Mouse (Mus musculus): ENCODE measurements around the gene Cfap54. TPM values are rescaled to one million over a fixed set of nuclear protein-coding genes. Genes with fewer than 3 reads are reported as not detected.

Cfap54 gene
- polyA plus RNA-seq, 1 experiment from 2014 or later: not detected

DNA sequence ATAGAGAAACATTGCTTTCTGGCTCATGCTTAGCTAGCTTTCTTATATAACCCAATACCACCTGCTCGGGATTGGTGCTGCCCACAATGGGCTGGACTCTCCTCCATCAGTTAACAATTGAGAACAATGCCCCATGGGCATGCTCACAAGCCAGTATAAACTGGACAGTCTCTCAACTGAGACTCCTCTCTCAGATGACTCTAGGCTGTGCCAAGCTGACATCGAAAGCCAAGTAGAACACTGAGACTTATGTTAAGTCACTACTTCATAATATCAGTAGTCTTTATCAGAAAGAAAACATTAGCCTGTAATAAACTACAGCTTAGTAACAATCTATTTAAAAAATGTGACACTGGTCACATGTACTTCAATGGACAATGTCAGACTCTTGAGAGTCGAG, 35.2 kb upstream of the Cfap54 start:
- no peaks in the 10 kb centered on the region for H3K9me3 ChIP-seq (ENCODE audit: control insufficient read depth, low read length)
- no peak overlapping the region for H3K9ac ChIP-seq (ENCODE audit: low read length)
- H3K4me1 ChIP-seq (replicated peaks; ENCODE audit: control insufficient read depth, insufficient read depth): no peaks in the 10 kb centered on the region
- WGBS: 63% methylated on average over 3 of the region's 3 CpGs
- H3K4me2 ChIP-seq (replicated peaks; ENCODE audit: low read depth): no peak overlapping the region
- no peak overlapping the region for H3K4me3 ChIP-seq (ENCODE audit: low read depth, low read length)
- ATAC-seq (ENCODE audit: low FRiP score, low TSS enrichment) (no peak), DNase-seq (ENCODE audit: low spot score) (no peak)
- H3K27ac ChIP-seq (replicated peaks): no peak overlapping the region
- TF ChIP-seq CTCF (IDR thresholded peaks at IDR 0.05; ENCODE audit: low read depth): no peak
- TF ChIP-seq EP300 (optimal IDR thresholded peaks at IDR 0.05): no peak
- no peaks in the 10 kb centered on the region for H3K36me3 ChIP-seq (ENCODE audit: control insufficient read depth, insufficient read depth, low read length)
- no peaks in the 10 kb centered on the region for H3K27me3 ChIP-seq (ENCODE audit: control insufficient read depth, insufficient read depth, low read length)

DNA sequence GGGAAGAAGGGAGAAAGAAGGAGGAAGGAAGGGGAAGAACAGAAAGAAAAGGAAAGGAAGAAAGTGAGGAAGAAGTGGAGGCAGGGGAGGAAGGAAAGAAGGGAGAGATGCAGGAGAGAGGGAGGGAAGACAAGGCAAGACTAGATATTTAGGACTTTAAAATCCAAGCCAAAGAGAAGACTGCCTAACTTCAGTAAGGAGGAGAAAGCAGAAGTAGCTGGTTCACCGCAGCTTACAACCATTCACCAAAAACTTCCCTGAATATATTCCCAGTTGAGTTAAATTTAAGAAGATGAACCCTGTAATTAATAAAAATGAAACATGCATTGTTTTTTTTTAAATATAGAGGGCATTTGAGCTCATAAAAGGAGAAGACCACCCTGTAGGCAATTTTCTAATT, 34.3 kb upstream of the Cfap54 start:
- Histone ChIP-seq H3K4me3 (ENCODE audit: low read depth, low read length) (no peak overlapping the region), H3K27ac (replicated peaks) (no peak overlapping the region), H3K36me3 (ENCODE audit: control insufficient read depth, insufficient read depth, low read length) (no peaks in the 10 kb centered on the region), H3K4me1 (replicated peaks; ENCODE audit: control insufficient read depth, insufficient read depth) (no peaks in the 10 kb centered on the region), H3K9ac (ENCODE audit: low read length) (no peak overlapping the region), H3K4me2 (replicated peaks; ENCODE audit: low read depth) (no peak overlapping the region), H3K27me3 (ENCODE audit: control insufficient read depth, insufficient read depth, low read length) (no peaks in the 10 kb centered on the region), H3K9me3 (ENCODE audit: control insufficient read depth, low read length) (no peaks in the 10 kb centered on the region)
- DNase-seq (ENCODE audit: low spot score): no peak
- 94% methylated on average over 1 of the region's 1 CpGs for WGBS
- TF ChIP-seq CTCF (IDR thresholded peaks at IDR 0.05; ENCODE audit: low read depth) (no peak), EP300 (optimal IDR thresholded peaks at IDR 0.05) (no peak)
- ATAC-seq (ENCODE audit: low FRiP score, low TSS enrichment): no peak

DNA sequence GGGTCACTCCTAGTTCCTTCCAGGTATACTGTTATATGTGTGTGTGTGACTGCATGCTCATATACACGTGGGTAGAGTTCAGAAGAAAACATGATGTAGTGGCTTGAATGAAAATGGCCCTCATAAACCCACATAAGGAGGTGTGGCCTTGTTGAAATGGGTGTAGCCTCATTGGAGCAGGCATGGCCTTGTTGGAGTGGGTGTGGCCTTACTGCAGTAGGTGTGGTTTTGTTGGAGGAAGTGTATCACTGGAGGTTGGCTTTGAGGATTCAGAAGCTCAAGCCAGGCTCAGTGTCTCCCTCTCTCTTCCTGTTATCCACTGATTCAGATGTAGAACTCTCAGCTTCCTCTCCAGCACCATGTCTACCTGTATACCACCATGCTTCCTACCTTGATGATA, 33.4 kb upstream of the Cfap54 start:
- no peaks in the 10 kb centered on the region for H3K9me3 ChIP-seq (ENCODE audit: control insufficient read depth, low read length)
- H3K4me1 ChIP-seq (replicated peaks; ENCODE audit: control insufficient read depth, insufficient read depth): no peaks in the 10 kb centered on the region
- no peaks in the 10 kb centered on the region for H3K27me3 ChIP-seq (ENCODE audit: control insufficient read depth, insufficient read depth, low read length)
- H3K27ac ChIP-seq (replicated peaks): no peak overlapping the region
- no peak overlapping the region for H3K9ac ChIP-seq (ENCODE audit: low read length)
- 69% methylated on average over 1 of the region's 1 CpGs for WGBS
- no peaks in the 10 kb centered on the region for H3K36me3 ChIP-seq (ENCODE audit: control insufficient read depth, insufficient read depth, low read length)
- no peak overlapping the region for H3K4me3 ChIP-seq (ENCODE audit: low read depth, low read length)
- TF ChIP-seq CTCF (IDR thresholded peaks at IDR 0.05; ENCODE audit: low read depth): no peak
- no peak for TF ChIP-seq EP300 (optimal IDR thresholded peaks at IDR 0.05)
- ATAC-seq (ENCODE audit: low FRiP score, low TSS enrichment) (no peak), DNase-seq (ENCODE audit: low spot score) (no peak)
- H3K4me2 ChIP-seq (replicated peaks; ENCODE audit: low read depth): no peak overlapping the region

DNA sequence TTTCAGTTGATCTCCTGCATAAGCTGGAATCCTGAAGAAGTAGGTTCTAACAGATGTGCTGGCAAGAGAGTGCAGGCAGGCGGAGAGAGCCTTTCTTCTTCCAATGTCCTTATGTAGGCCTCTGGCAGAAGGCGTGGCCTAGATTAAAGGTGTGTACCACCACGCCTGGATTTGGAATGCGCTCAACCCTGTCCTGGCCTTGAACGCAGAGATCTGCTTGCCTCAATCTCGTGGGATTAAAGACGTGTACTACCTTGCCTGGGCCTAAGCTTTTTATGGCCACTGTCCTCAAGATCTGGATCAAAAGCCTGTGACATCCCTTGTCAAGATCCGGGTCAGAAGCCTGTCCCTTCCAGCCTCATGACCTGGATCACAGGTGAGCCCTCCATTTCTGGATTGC, 32.5 kb upstream of the Cfap54 start:
- Histone ChIP-seq H3K4me3 (ENCODE audit: low read depth, low read length) (no peak overlapping the region), H3K9ac (ENCODE audit: low read length) (no peak overlapping the region), H3K27me3 (ENCODE audit: control insufficient read depth, insufficient read depth, low read length) (no peaks in the 10 kb centered on the region), H3K4me1 (replicated peaks; ENCODE audit: control insufficient read depth, insufficient read depth) (no peaks in the 10 kb centered on the region), H3K27ac (replicated peaks) (no peak overlapping the region), H3K4me2 (replicated peaks; ENCODE audit: low read depth) (no peak overlapping the region), H3K9me3 (ENCODE audit: control insufficient read depth, low read length) (no peaks in the 10 kb centered on the region), H3K36me3 (ENCODE audit: control insufficient read depth, insufficient read depth, low read length) (no peaks in the 10 kb centered on the region)
- DNase-seq (ENCODE audit: low spot score) (peak; percentile 33), ATAC-seq (ENCODE audit: low FRiP score, low TSS enrichment) (0 out of 2 replicates have a peak, but pooled peaks have one; percentile 49)
- 66% methylated on average over 8 of the region's 8 CpGs for WGBS
- TF ChIP-seq CTCF (IDR thresholded peaks at IDR 0.05; ENCODE audit: low read depth) (no peak), EP300 (optimal IDR thresholded peaks at IDR 0.05) (no peak)

DNA sequence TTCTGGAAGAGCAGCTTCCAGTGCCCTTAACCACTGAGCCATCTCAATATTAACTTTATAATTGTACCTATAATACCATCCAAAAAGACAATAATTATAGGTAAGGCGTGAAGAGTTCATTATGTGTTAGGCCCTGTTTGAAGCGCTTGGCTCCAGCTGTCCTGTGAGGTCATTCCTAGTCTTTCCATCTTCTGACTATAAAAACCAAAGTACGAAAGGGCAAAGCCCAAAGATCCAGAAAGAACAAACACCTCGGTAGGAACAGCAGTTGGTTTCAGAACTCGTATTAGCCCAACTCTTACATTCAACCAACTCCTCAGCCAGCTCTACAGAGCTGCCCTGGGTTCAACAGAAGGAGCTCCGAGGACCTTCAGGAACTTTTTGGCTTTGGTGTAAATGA, 30.6 kb upstream of the Cfap54 start:
- no peak for ATAC-seq (ENCODE audit: low FRiP score, low TSS enrichment)
- H3K4me1 ChIP-seq (replicated peaks; ENCODE audit: control insufficient read depth, insufficient read depth): no peaks in the 10 kb centered on the region
- H3K27me3 ChIP-seq (ENCODE audit: control insufficient read depth, insufficient read depth, low read length): no peaks in the 10 kb centered on the region
- H3K9ac ChIP-seq (ENCODE audit: low read length): no peak overlapping the region
- WGBS: 92% methylated on average over 6 of the region's 6 CpGs
- TF ChIP-seq CTCF (IDR thresholded peaks at IDR 0.05; ENCODE audit: low read depth) (no peak), EP300 (optimal IDR thresholded peaks at IDR 0.05) (no peak)
- H3K27ac ChIP-seq (replicated peaks): no peak overlapping the region
- no peaks in the 10 kb centered on the region for H3K36me3 ChIP-seq (ENCODE audit: control insufficient read depth, insufficient read depth, low read length)
- no peak overlapping the region for H3K4me3 ChIP-seq (ENCODE audit: low read depth, low read length)
- no peak for DNase-seq (ENCODE audit: low spot score)
- H3K9me3 ChIP-seq (ENCODE audit: control insufficient read depth, low read length): no peaks in the 10 kb centered on the region
- H3K4me2 ChIP-seq (replicated peaks; ENCODE audit: low read depth): no peak overlapping the region

DNA sequence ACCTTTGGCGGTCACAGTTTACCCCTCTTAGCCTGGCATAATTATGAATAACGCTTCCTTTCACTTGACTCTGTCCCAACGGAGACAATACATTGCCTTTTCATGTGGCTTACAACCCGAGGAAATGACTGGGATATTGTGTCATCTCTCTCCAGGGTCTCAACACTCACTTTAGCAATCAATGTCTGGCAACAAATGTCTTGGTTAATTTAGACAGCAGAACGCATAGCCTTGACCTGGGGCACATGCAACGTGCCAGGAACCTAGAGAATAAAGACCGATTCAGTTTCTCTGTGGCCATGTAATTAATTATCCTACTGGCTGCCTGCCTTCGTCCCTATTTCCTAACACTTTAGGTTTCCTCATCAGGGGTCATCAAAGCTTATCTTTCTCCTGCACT, 30.0 kb upstream of the Cfap54 start:
- Histone ChIP-seq H3K4me3 (ENCODE audit: low read depth, low read length) (no peak overlapping the region), H3K27me3 (ENCODE audit: control insufficient read depth, insufficient read depth, low read length) (no peaks in the 10 kb centered on the region), H3K9me3 (ENCODE audit: control insufficient read depth, low read length) (no peaks in the 10 kb centered on the region), H3K4me2 (replicated peaks; ENCODE audit: low read depth) (no peak overlapping the region), H3K9ac (ENCODE audit: low read length) (no peak overlapping the region), H3K4me1 (replicated peaks; ENCODE audit: control insufficient read depth, insufficient read depth) (no peaks in the 10 kb centered on the region), H3K27ac (replicated peaks) (no peak overlapping the region), H3K36me3 (ENCODE audit: control insufficient read depth, insufficient read depth, low read length) (no peaks in the 10 kb centered on the region)
- DNase-seq (ENCODE audit: low spot score) (no peak), ATAC-seq (ENCODE audit: low FRiP score, low TSS enrichment) (no peak)
- no peak for TF ChIP-seq EP300 (optimal IDR thresholded peaks at IDR 0.05)
- TF ChIP-seq CTCF (IDR thresholded peaks at IDR 0.05; ENCODE audit: low read depth): no peak
- WGBS: 57% methylated on average over 8 of the region's 8 CpGs

Measured in stomach, postnatal 0 days (tissue).